Mouse (Mus musculus) forebrain, embryonic 13.5 days (tissue): ENCODE measurements around the gene Lama2. TPM values are rescaled to one million over a fixed set of nuclear protein-coding genes. Genes with fewer than 3 reads are reported as not detected.

Experiments
- ATAC-seq: fragments of 200-750 bp; cut with Nextera tagmentation; 2 replicates; pipeline ENCODE4 v1.8.0; 2017
- H3K27ac ChIP-seq: fragments of 300-500 bp; sonication (generic); 2 replicates; pipeline ENCODE4 v1.5.1; 2015; ENCODE audit warnings: inconsistent platforms, mild to moderate bottlenecking, moderate library complexity
- H3K27me3 ChIP-seq: fragments of 300-500 bp; sonication (generic); 2 replicates; pipeline ENCODE4 v1.6.1; 2015; ENCODE audit warnings: mild to moderate bottlenecking, inconsistent platforms
- H3K36me3 ChIP-seq: fragments of 300-500 bp; sonication (generic); 2 replicates; pipeline ENCODE4 v1.6.1; 2015; ENCODE audit warnings: mild to moderate bottlenecking, inconsistent platforms; ENCODE audit not compliant: poor library complexity, severe bottlenecking
- H3K4me1 ChIP-seq: fragments of 300-500 bp; sonication (generic); 2 replicates; pipeline ENCODE4 v1.6.1; 2015; ENCODE audit warnings: inconsistent platforms
- H3K4me2 ChIP-seq: fragments of 300-500 bp; sonication (generic); 2 replicates; pipeline ENCODE4 v1.6.1; 2015; ENCODE audit warnings: inconsistent platforms, mild to moderate bottlenecking, moderate library complexity
- H3K4me3 ChIP-seq: fragments of 300-500 bp; sonication (generic); 2 replicates; pipeline ENCODE4 v1.5.1; 2015; ENCODE audit warnings: mild to moderate bottlenecking, inconsistent platforms
- H3K9ac ChIP-seq: fragments of 300-500 bp; sonication (generic); 2 replicates; pipeline ENCODE4 v1.6.1; 2015; ENCODE audit warnings: mild to moderate bottlenecking, inconsistent platforms
- H3K9me3 ChIP-seq: fragments of 300-500 bp; sonication (generic); replicated peaks from 2 replicates; pipeline ENCODE4 v1.6.1; 2016; ENCODE audit warnings: inconsistent platforms
- WGBS: fragments of 180-500 bp; shearing (Covaris S2); methylation state at CpG from one replicate; pipeline ENCODE4 v1.1.7; 2015; 5-methylcytosine and 5-hydroxymethylcytosine counted together
- polyA plus RNA-seq: library from polyadenylated mRNA; unstranded; fragments of >200 nt; fragmentation: Nextera tagmentation; extraction: Ambion mirVana; gene quantifications from 2 replicates; pipeline ENCODE4 v1.2.1, GENCODE M21; 2015

The Lama2 gene
- polyA plus RNA-seq, 1 experiment from 2014 or later: 2.8 TPM

- 26% methylated on average over 4 of the region's 4 CpGs for WGBS
Observed at GRCm38 (mm10) chr10:27054488-27054887, 565.1 kb downstream of the Lama2 start.

GRCm38 (mm10) chr10:27047196-27047595 is 572.4 kb downstream of the Lama2 start:
- Histone ChIP-seq H3K4me2 (no peak overlapping the region), H3K9ac (no peak overlapping the region), H3K27me3 (no peaks in the 10 kb centered on the region), H3K4me1 (no peaks in the 10 kb centered on the region), H3K4me3 (no peak overlapping the region), H3K27ac (no peak overlapping the region), H3K9me3 (no peaks in the 10 kb centered on the region), H3K36me3 (no peaks in the 10 kb centered on the region)
- ATAC-seq: no peak
- WGBS: 80% methylated on average over 2 of the region's 2 CpGs

More at GRCm38 (mm10) chr10:27054488-27054887, 565.1 kb downstream of the Lama2 start:
- Histone ChIP-seq H3K27me3 (no peaks in the 10 kb centered on the region), H3K4me2 (no peak overlapping the region), H3K4me1 (peaks cover 6% of the 10 kb centered on the region), H3K27ac (no peak overlapping the region), H3K9me3 (no peaks in the 10 kb centered on the region), H3K36me3 (no peaks in the 10 kb centered on the region), H3K4me3 (no peak overlapping the region), H3K9ac (no peak overlapping the region)
- peak; percentile 75 for ATAC-seq

- 55% methylated on average over 1 of the region's 1 CpGs for WGBS
- no peak overlapping the region for H3K4me2 ChIP-seq
- H3K4me1 ChIP-seq: no peaks in the 10 kb centered on the region
- no peak overlapping the region for H3K27ac ChIP-seq
- no peaks in the 10 kb centered on the region for H3K27me3 ChIP-seq
- no peaks in the 10 kb centered on the region for H3K9me3 ChIP-seq
- no peak overlapping the region for H3K4me3 ChIP-seq
- H3K36me3 ChIP-seq: no peaks in the 10 kb centered on the region
- no peak overlapping the region for H3K9ac ChIP-seq
- no peak for ATAC-seq
Observed at GRCm38 (mm10) chr10:27041812-27042211, 577.7 kb downstream of the Lama2 start.

GRCm38 (mm10) chr10:27022707-27023106 is 596.9 kb downstream of the Lama2 start:
- no peak for ATAC-seq
- no peaks in the 10 kb centered on the region for H3K4me1 ChIP-seq
- 56% methylated on average over 1 of the region's 1 CpGs for WGBS

GRCm38 (mm10) chr10:27012804-27013365 is 606.7 kb downstream of the Lama2 start:
- Histone ChIP-seq H3K36me3 (no peaks in the 10 kb centered on the region), H3K4me2 (no peak overlapping the region), H3K27me3 (no peaks in the 10 kb centered on the region), H3K4me3 (no peak overlapping the region), H3K9ac (no peak overlapping the region), H3K27ac (no peak overlapping the region), H3K9me3 (no peaks in the 10 kb centered on the region), H3K4me1 (no peaks in the 10 kb centered on the region)
- no peak for ATAC-seq

More at GRCm38 (mm10) chr10:27022707-27023106, 596.9 kb downstream of the Lama2 start:
- no peak overlapping the region for H3K9ac ChIP-seq
- no peaks in the 10 kb centered on the region for H3K36me3 ChIP-seq
- no peak overlapping the region for H3K27ac ChIP-seq
- no peak overlapping the region for H3K4me3 ChIP-seq
- H3K27me3 ChIP-seq: no peaks in the 10 kb centered on the region
- no peaks in the 10 kb centered on the region for H3K9me3 ChIP-seq
- H3K4me2 ChIP-seq: no peak overlapping the region

- Histone ChIP-seq H3K9ac (no peak overlapping the region), H3K27me3 (no peaks in the 10 kb centered on the region), H3K4me2 (no peak overlapping the region), H3K27ac (no peak overlapping the region), H3K36me3 (no peaks in the 10 kb centered on the region), H3K9me3 (no peaks in the 10 kb centered on the region), H3K4me3 (no peak overlapping the region), H3K4me1 (no peaks in the 10 kb centered on the region)
- peak; percentile 33; the same call in 1 of the 2 replicates for ATAC-seq
- WGBS: 64% methylated on average over 2 of the region's 2 CpGs
Observed at GRCm38 (mm10) chr10:27007364-27007763, 612.2 kb downstream of the Lama2 start.

- H3K4me1 ChIP-seq: peaks cover 9% of the 10 kb centered on the region
- H3K9me3 ChIP-seq: no peaks in the 10 kb centered on the region
- no peaks in the 10 kb centered on the region for H3K27me3 ChIP-seq
- H3K9ac ChIP-seq: no peak overlapping the region
- H3K4me2 ChIP-seq: no peak overlapping the region
- H3K36me3 ChIP-seq: no peaks in the 10 kb centered on the region
- H3K27ac ChIP-seq: no peak overlapping the region
- ATAC-seq: no peak
- 49% methylated on average over 2 of the region's 2 CpGs for WGBS
- H3K4me3 ChIP-seq: no peak overlapping the region
Observed at GRCm38 (mm10) chr10:27005716-27006115, 613.8 kb downstream of the Lama2 start.

GRCm38 (mm10) chr10:27001554-27002178 is 617.9 kb downstream of the Lama2 start:
- H3K27me3 ChIP-seq: no peaks in the 10 kb centered on the region
- no peak overlapping the region for H3K4me2 ChIP-seq
- H3K27ac ChIP-seq: no peak overlapping the region
- no peak overlapping the region for H3K4me3 ChIP-seq
- no peaks in the 10 kb centered on the region for H3K36me3 ChIP-seq
- ATAC-seq: peak; percentile 84
- WGBS: 16% methylated on average over 2 of the region's 2 CpGs
- no peaks in the 10 kb centered on the region for H3K9me3 ChIP-seq
- peaks cover 9% of the 10 kb centered on the region for H3K4me1 ChIP-seq
- H3K9ac ChIP-seq: no peak overlapping the region

GRCm38 (mm10) chr10:26996684-26997083 is 622.9 kb downstream of the Lama2 start:
- no peaks in the 10 kb centered on the region for H3K9me3 ChIP-seq
- H3K4me2 ChIP-seq: no peak overlapping the region
- H3K27me3 ChIP-seq: no peaks in the 10 kb centered on the region
- ATAC-seq: no peak
- H3K36me3 ChIP-seq: no peaks in the 10 kb centered on the region
- no peak overlapping the region for H3K27ac ChIP-seq
- H3K4me3 ChIP-seq: no peak overlapping the region
- H3K9ac ChIP-seq: no peak overlapping the region
- H3K4me1 ChIP-seq: peaks cover 4% of the 10 kb centered on the region

- Histone ChIP-seq H3K4me1 (no peaks in the 10 kb centered on the region), H3K4me2 (no peak overlapping the region), H3K27ac (no peak overlapping the region), H3K36me3 (no peaks in the 10 kb centered on the region), H3K9ac (no peak overlapping the region), H3K27me3 (no peaks in the 10 kb centered on the region), H3K4me3 (no peak overlapping the region), H3K9me3 (no peaks in the 10 kb centered on the region)
- WGBS: 79% methylated on average over 6 of the region's 6 CpGs
- no peak for ATAC-seq
Observed at GRCm38 (mm10) chr10:26995987-26996386, 623.6 kb downstream of the Lama2 start.

GRCm38 (mm10) chr10:26995182-26995975 is 624.2 kb downstream of the Lama2 start:
- Histone ChIP-seq H3K36me3 (no peaks in the 10 kb centered on the region), H3K4me3 (no peak overlapping the region), H3K9ac (no peak overlapping the region), H3K4me2 (no peak overlapping the region), H3K27me3 (no peaks in the 10 kb centered on the region), H3K9me3 (no peaks in the 10 kb centered on the region), H3K27ac (no peak overlapping the region), H3K4me1 (no peaks in the 10 kb centered on the region)
- WGBS: 74% methylated on average over 8 of the region's 8 CpGs
- peak; percentile 56 for ATAC-seq

GRCm38 (mm10) chr10:26993971-26994761 is 625.4 kb downstream of the Lama2 start:
- no peak overlapping the region for H3K9ac ChIP-seq
- no peaks in the 10 kb centered on the region for H3K4me1 ChIP-seq
- no peak overlapping the region for H3K4me2 ChIP-seq
- H3K9me3 ChIP-seq: no peaks in the 10 kb centered on the region
- no peak overlapping the region for H3K4me3 ChIP-seq
- no peaks in the 10 kb centered on the region for H3K36me3 ChIP-seq
- peak; percentile 50 for ATAC-seq
- no peak overlapping the region for H3K27ac ChIP-seq
- 66% methylated on average over 8 of the region's 8 CpGs for WGBS
- no peaks in the 10 kb centered on the region for H3K27me3 ChIP-seq
